Mouse (Mus musculus) erythroblast, embryonic 14.5 days (primary cell): ENCODE data around the gene Bche.

Source experiments
- GATA1 ChIP-seq: IDR thresholded peaks from 2 replicates; pipeline ENCODE4 v1.6.1; 2012; ENCODE audit warnings: low read length, inconsistent platforms, mixed read lengths
- TAL1 ChIP-seq: IDR thresholded peaks from 3 replicates; pipeline ENCODE4 v1.6.1; 2012; ENCODE audit warnings: low read length, inconsistent platforms, mixed read lengths

- no peak for TF ChIP-seq GATA1
- no peak for TF ChIP-seq TAL1
Measured at GRCm38 (mm10) chr3:73673333-73673732, 34.9 kb downstream of the Bche start.
